Mouse (Mus musculus) mouse embryonic stem cell (cell line): Measurements from ENCODE around the gene Ston2.
"Not testable (repeated sequence)": the region's sequence is repeated elsewhere in the genome, so short reads cannot be mapped to it uniquely, and the experiment has no call there.

ENCODE experiments used
- in situ Hi-C, 2 experiments: fragments of 300-500 bp; cut with MboI; formaldehyde crosslinking; loops; 1 replicate in 1 of 2; 3 replicates in 1 of 2; pipeline ENCODE4 v1.14.3; 2019 to 2020; ENCODE audit warnings: low sequenced_read_pairs in 2 of 2, low pct_unique_long_range_greater_than_20kb in 1 of 2, mixed read lengths in 1 of 2; ENCODE audit not compliant: unreplicated experiment in 1 of 2

Gene Ston2

GRCm38 (mm10) chr12:91764471-91764870 lies 23.7 kb downstream of the Ston2 start:
- in situ Hi-C loops, result no loop called here

- in situ Hi-C loops, result no loop called here
Measured at GRCm38 (mm10) chr12:91759836-91760235, 28.4 kb downstream of the Ston2 start.

GRCm38 (mm10) chr12:91757854-91758562 lies 30.2 kb downstream of the Ston2 start:
- in situ Hi-C loops, result no loop called here

- in situ Hi-C loops, result no loop called here
Measured at GRCm38 (mm10) chr12:91756562-91757166, 31.5 kb downstream of the Ston2 start.

- in situ Hi-C loops, result no loop called here
Measured at GRCm38 (mm10) chr12:91754606-91755005, 33.6 kb downstream of the Ston2 start.

GRCm38 (mm10) chr12:91752711-91753110 lies 35.5 kb downstream of the Ston2 start:
- in situ Hi-C loops, result no loop called here

GRCm38 (mm10) chr12:91751893-91752597 lies 36.1 kb downstream of the Ston2 start:
- in situ Hi-C loops, result no loop called here

GRCm38 (mm10) chr12:91749543-91750184 lies 38.5 kb downstream of the Ston2 start:
- in situ Hi-C loops, result no loop called here

GRCm38 (mm10) chr12:91748241-91748865 lies 39.8 kb downstream of the Ston2 start:
- in situ Hi-C loops, result no loop called here

- in situ Hi-C loops, result not testable (repeated sequence)
Measured at GRCm38 (mm10) chr12:91746839-91747238, 41.3 kb downstream of the Ston2 start.

GRCm38 (mm10) chr12:91745758-91746290 lies 42.4 kb downstream of the Ston2 start:
- in situ Hi-C loops, result no loop called here

- in situ Hi-C loops, result no loop called here
Measured at GRCm38 (mm10) chr12:91744091-91744490, 44.1 kb downstream of the Ston2 start.

- in situ Hi-C loops, result no loop called here
Measured at GRCm38 (mm10) chr12:91742916-91743315, 45.3 kb downstream of the Ston2 start.

GRCm38 (mm10) chr12:91738381-91738780 lies 49.8 kb downstream of the Ston2 start:
- in situ Hi-C loops, result no loop called here

- in situ Hi-C loops, result no loop called here
Measured at GRCm38 (mm10) chr12:91736221-91736980, 51.8 kb downstream of the Ston2 start.

GRCm38 (mm10) chr12:91734246-91735027 lies 53.8 kb downstream of the Ston2 start:
- in situ Hi-C loops, result no loop called here

- in situ Hi-C loops, result no loop called here
Measured at GRCm38 (mm10) chr12:91732729-91733448, 55.3 kb downstream of the Ston2 start.
